Mouse (Mus musculus) liver, embryonic 14.5 days (tissue): ENCODE measurements at regions not wholly inside any gene's neighbourhood (a gene's known extent, or its start where the extent isn't known, plus 50 kb on each side); places are given as distances from the start of the nearest gene placed in this dataset.

ENCODE experiments used
- ATAC-seq: fragments of 200-750 bp; cut with Nextera tagmentation; 2 replicates; pipeline ENCODE4 v1.8.0; 2017; ENCODE audit warnings: moderate number of reproducible peaks, mild to moderate bottlenecking, moderate library complexity; ENCODE audit not compliant: insufficient read depth
- DNase-seq, 3 experiments: peaks; one replicate each; pipeline ENCODE4 v3.0.0-alpha.2; 2012 to 2013; ENCODE audit warnings: low read depth in 3 of 3, low spot score in 3 of 3
- H3K27ac ChIP-seq: fragments of 300-500 bp; sonication (generic); 2 replicates; pipeline ENCODE4 v1.5.1; 2014; ENCODE audit warnings: moderate library complexity, mild to moderate bottlenecking, control low read depth, inconsistent platforms
- H3K27me3 ChIP-seq: fragments of 300-500 bp; sonication (generic); 2 replicates; pipeline ENCODE4 v1.6.1; 2014; ENCODE audit warnings: mild to moderate bottlenecking, low read length, moderate library complexity; ENCODE audit not compliant: control insufficient read depth, insufficient read depth
- H3K36me3 ChIP-seq: fragments of 300-500 bp; sonication (generic); replicated peaks from 2 replicates; pipeline ENCODE4 v1.6.1; 2014; ENCODE audit warnings: low read depth; ENCODE audit not compliant: control insufficient read depth, insufficient read depth
- H3K4me1 ChIP-seq, 2 experiments: fragments of 200-500 bp in 1 of 2; fragments of 300-500 bp in 1 of 2; sonication (generic) in 1 of 2; replicated peaks; 2 replicates each; pipeline ENCODE4 v1.6.1; 2012 to 2014; ENCODE audit warnings: antibody characterized with exemption in 1 of 2, inconsistent platforms in 1 of 2, low read length in 1 of 2; ENCODE audit not compliant: control insufficient read depth in 2 of 2, insufficient read depth in 2 of 2
- H3K4me2 ChIP-seq: fragments of 300-500 bp; sonication (generic); 2 replicates; pipeline ENCODE4 v1.6.1; 2014; ENCODE audit warnings: low read depth, mild to moderate bottlenecking, control low read depth, moderate library complexity
- H3K4me3 ChIP-seq, 2 experiments: fragments of 200-500 bp in 1 of 2; fragments of 300-500 bp in 1 of 2; sonication (generic) in 1 of 2; 2 replicates each; pipeline ENCODE4 v1.5.1; 2012 to 2014; ENCODE audit warnings: low read depth in 2 of 2, low read length in 2 of 2, mild to moderate bottlenecking in 2 of 2, control low read depth in 1 of 2, inconsistent platforms in 1 of 2, moderate library complexity in 1 of 2; ENCODE audit not compliant: insufficient read depth in 1 of 2
- H3K9ac ChIP-seq: fragments of 300-500 bp; sonication (generic); replicated peaks from 2 replicates; pipeline ENCODE4 v1.6.1; 2014; ENCODE audit warnings: mild to moderate bottlenecking, control low read depth, moderate library complexity
- H3K9me3 ChIP-seq: fragments of 300-500 bp; sonication (generic); 2 replicates; pipeline ENCODE4 v1.6.1; 2016; ENCODE audit warnings: low read length, mixed read lengths; ENCODE audit not compliant: control insufficient read depth
- CTCF ChIP-seq: IDR thresholded peaks from 2 replicates; pipeline ENCODE4 v1.5.1; 2016; ENCODE audit warnings: antibody characterized with exemption, low read depth, control low read depth
- EP300 ChIP-seq: IDR thresholded peaks from 2 replicates; pipeline ENCODE4 v1.6.1; 2016; ENCODE audit warnings: antibody characterized with exemption, low read depth
- WGBS: fragments of 180-500 bp; shearing (Covaris S2); extraction: QIAGEN DNeasy Blood & Tissue Kit; methylation state at CpG from one replicate; pipeline ENCODE4 v1.1.7; 2014; ENCODE audit not compliant: insufficient replicate concordance; 5-methylcytosine and 5-hydroxymethylcytosine counted together

DNA sequence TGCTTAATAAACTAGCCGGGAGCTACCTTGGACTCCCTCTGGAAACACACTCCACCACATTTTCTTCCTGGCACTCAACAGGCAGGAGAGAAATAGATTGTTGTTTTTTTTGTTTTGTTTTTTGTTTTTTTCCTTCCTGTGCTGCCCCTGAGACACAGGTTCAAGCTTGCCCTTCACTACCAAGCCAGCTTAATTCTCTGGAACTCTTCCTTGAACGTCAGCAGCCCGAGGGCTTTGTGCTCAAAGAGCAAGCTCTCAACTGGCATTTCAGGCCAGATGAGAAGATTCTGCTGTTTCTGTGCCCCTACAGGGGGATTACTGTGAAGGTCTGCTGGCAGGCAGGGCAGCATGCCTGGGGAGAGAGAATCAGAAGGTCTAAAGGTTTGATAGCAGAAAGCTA, 109.8 kb downstream of the 2410131K14Rik start:
- H3K4me3 ChIP-seq, result no peak overlapping the region
- TF ChIP-seq EP300, result no peak
- no peak for TF ChIP-seq CTCF

DNA sequence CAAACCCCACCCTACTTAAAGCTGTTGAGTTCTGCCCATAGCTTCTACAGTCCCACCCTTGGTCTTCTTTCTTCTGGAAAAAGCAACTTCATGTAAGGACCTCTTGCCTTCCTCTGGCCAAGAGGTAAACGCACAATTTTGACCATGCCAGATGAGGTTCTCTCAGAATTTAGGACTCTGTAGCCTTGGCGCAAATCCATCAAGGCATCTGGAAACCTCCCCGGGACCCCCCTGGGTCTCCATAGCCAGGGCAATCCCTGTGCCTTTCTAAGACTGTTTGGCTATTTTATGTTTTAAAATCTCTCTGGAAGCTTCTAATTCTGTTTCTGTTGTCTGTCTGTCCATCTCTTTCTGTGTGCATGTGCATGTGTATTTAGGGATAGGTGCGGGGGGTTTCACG, 110.3 kb downstream of the 2410131K14Rik start:
- DNase-seq, result no peak
- ATAC-seq, result no peak
- Histone ChIP-seq H3K4me1 (peaks cover 0 to 1% of the 10 kb centered on the region in 2 experiments; a peak in 1 of 4 replicates), H3K27ac (no peak overlapping the region), H3K4me3 (no peak overlapping the region), H3K9ac (no peak overlapping the region), H3K9me3 (no peaks in the 10 kb centered on the region), H3K4me2 (no peak overlapping the region), H3K27me3 (peaks cover 1% of the 10 kb centered on the region; the same call in 1 of the 2 replicates), H3K36me3 (no peaks in the 10 kb centered on the region)
- 74% methylated on average over 5 of the region's 5 CpGs for WGBS
- TF ChIP-seq EP300, result no peak
- no peak for TF ChIP-seq CTCF

More for the DNA sequence above, 109.8 kb downstream of the 2410131K14Rik start:
- H3K36me3 ChIP-seq, result no peaks in the 10 kb centered on the region
- no peak overlapping the region for H3K4me2 ChIP-seq
- 0 out of 4 replicates have a peak, but pooled peaks cover 0 to 1% of the 10 kb centered on the region in 2 experiments for H3K4me1 ChIP-seq
- ATAC-seq, result no peak
- H3K9me3 ChIP-seq, result no peaks in the 10 kb centered on the region
- H3K27ac ChIP-seq, result no peak overlapping the region
- no peak for DNase-seq
- no peaks in the 10 kb centered on the region for H3K27me3 ChIP-seq
- no peak overlapping the region for H3K9ac ChIP-seq
- WGBS, result 58% methylated on average over 3 of the region's 3 CpGs

GRCm38 (mm10) chr5:118355691-118356337, 110.8 kb downstream of the 2410131K14Rik start:
- DNase-seq, result no peak
- Histone ChIP-seq H3K27me3 (peaks cover 7% of the 10 kb centered on the region), H3K27ac (no peak overlapping the region), H3K4me2 (no peak overlapping the region), H3K4me3 (no peak overlapping the region), H3K36me3 (no peaks in the 10 kb centered on the region), H3K9me3 (no peaks in the 10 kb centered on the region), H3K9ac (no peak overlapping the region), H3K4me1 (peaks cover 0 to 4% of the 10 kb centered on the region in 2 experiments; a peak in 1 of 4 replicates)
- no peak for ATAC-seq
- WGBS, result 61% methylated on average over 11 of the region's 11 CpGs
- TF ChIP-seq CTCF (no peak), EP300 (no peak)

DNA sequence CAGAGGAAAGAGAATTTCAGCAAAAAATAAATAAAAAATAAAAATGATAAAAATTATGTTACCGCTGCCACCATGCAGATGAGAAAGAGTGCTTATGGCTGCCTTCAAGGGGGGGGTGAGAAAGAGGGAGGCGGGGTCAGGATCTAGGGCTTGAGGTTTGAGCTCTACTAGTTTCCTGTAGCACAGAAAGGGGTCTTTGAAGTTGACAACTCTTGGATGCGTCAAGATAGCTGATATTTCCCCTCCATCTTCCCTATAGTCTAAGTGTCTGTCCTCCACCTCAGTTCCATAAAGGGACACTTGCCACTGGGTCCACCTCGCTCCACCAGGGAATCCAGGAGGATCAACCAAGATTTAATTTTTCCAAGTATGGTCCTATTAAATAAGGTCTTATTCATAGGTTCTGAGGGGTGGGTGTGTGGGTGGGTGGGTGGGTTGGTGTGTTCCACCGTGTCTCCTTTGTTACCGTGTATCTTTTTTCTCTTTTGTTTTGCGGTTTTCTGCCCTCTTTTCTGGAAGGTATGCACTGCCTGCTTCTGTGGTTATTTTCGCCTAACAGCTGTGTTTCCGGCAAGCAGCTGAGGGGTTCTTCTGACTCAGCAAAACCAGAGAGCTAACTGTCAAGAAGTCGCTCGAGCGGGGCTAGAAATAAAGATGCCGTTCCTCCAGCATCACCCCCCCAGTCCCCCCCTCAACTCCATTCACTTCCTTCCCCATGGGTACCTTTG, 114.8 kb downstream of the 2410131K14Rik start:
- DNase-seq (no peak), ATAC-seq (no peak)
- peaks cover 0 to 13% of the 10 kb centered on the region in 2 experiments; a peak in 2 of 4 replicates for H3K4me1 ChIP-seq
- H3K27me3 ChIP-seq, result peaks cover 8% of the 10 kb centered on the region
- no peak overlapping the region for H3K9ac ChIP-seq
- H3K36me3 ChIP-seq, result no peaks in the 10 kb centered on the region
- H3K4me3 ChIP-seq, result no peak overlapping the region
- TF ChIP-seq EP300, result no peak
- no peak for TF ChIP-seq CTCF
- no peak overlapping the region for H3K27ac ChIP-seq
- WGBS, result 14% methylated on average over 13 of the region's 13 CpGs
- H3K9me3 ChIP-seq, result no peaks in the 10 kb centered on the region
- H3K4me2 ChIP-seq, result no peak overlapping the region; the same call in 1 of the 2 replicates

GRCm38 (mm10) chr5:118360374-118361064, 115.5 kb downstream of the 2410131K14Rik start:
- 38% methylated on average over 15 of the region's 16 CpGs for WGBS
- no peak overlapping the region; the same call in 1 of the 2 replicates for H3K4me2 ChIP-seq
- peaks cover 0 to 13% of the 10 kb centered on the region in 2 experiments; a peak in 2 of 4 replicates for H3K4me1 ChIP-seq
- ATAC-seq, result no peak
- no peaks in the 10 kb centered on the region for H3K9me3 ChIP-seq
- H3K4me3 ChIP-seq, result no peak overlapping the region
- no peaks in the 10 kb centered on the region for H3K36me3 ChIP-seq
- TF ChIP-seq EP300, result no peak
- no peak for TF ChIP-seq CTCF
- no peak overlapping the region for H3K27ac ChIP-seq
- H3K27me3 ChIP-seq, result peaks cover 8% of the 10 kb centered on the region
- H3K9ac ChIP-seq, result no peak overlapping the region
- DNase-seq, result no peak
